Mouse (Mus musculus) liver, embryonic 14.5 days (tissue): ENCODE results near the gene Ywhag. TPM values are rescaled to one million over a fixed set of nuclear protein-coding genes. Genes with fewer than 3 reads are reported as not detected.
A peak's percentile ranks its signal among the peaks of the same experiment; 100 is the strongest.

ENCODE experiments used
- ATAC-seq: fragments of 200-750 bp; cut with Nextera tagmentation; 2 replicates; pipeline ENCODE4 v1.8.0; 2017; ENCODE audit warnings: moderate number of reproducible peaks, mild to moderate bottlenecking, moderate library complexity; ENCODE audit not compliant: insufficient read depth
- DNase-seq, 3 experiments: peaks; one replicate each; pipeline ENCODE4 v3.0.0-alpha.2; 2012 to 2013; ENCODE audit warnings: low read depth in 3 of 3, low spot score in 3 of 3
- H3K27ac ChIP-seq: fragments of 300-500 bp; sonication (generic); 2 replicates; pipeline ENCODE4 v1.5.1; 2014; ENCODE audit warnings: moderate library complexity, mild to moderate bottlenecking, control low read depth, inconsistent platforms
- H3K27me3 ChIP-seq: fragments of 300-500 bp; sonication (generic); 2 replicates; pipeline ENCODE4 v1.6.1; 2014; ENCODE audit warnings: mild to moderate bottlenecking, low read length, moderate library complexity; ENCODE audit not compliant: control insufficient read depth, insufficient read depth
- H3K36me3 ChIP-seq: fragments of 300-500 bp; sonication (generic); replicated peaks from 2 replicates; pipeline ENCODE4 v1.6.1; 2014; ENCODE audit warnings: low read depth; ENCODE audit not compliant: control insufficient read depth, insufficient read depth
- H3K4me1 ChIP-seq, 2 experiments: fragments of 200-500 bp in 1 of 2; fragments of 300-500 bp in 1 of 2; sonication (generic) in 1 of 2; replicated peaks; 2 replicates each; pipeline ENCODE4 v1.6.1; 2012 to 2014; ENCODE audit warnings: antibody characterized with exemption in 1 of 2, inconsistent platforms in 1 of 2, low read length in 1 of 2; ENCODE audit not compliant: control insufficient read depth in 2 of 2, insufficient read depth in 2 of 2
- H3K4me2 ChIP-seq: fragments of 300-500 bp; sonication (generic); 2 replicates; pipeline ENCODE4 v1.6.1; 2014; ENCODE audit warnings: low read depth, mild to moderate bottlenecking, control low read depth, moderate library complexity
- H3K4me3 ChIP-seq, 2 experiments: fragments of 200-500 bp in 1 of 2; fragments of 300-500 bp in 1 of 2; sonication (generic) in 1 of 2; 2 replicates each; pipeline ENCODE4 v1.5.1; 2012 to 2014; ENCODE audit warnings: low read depth in 2 of 2, low read length in 2 of 2, mild to moderate bottlenecking in 2 of 2, control low read depth in 1 of 2, inconsistent platforms in 1 of 2, moderate library complexity in 1 of 2; ENCODE audit not compliant: insufficient read depth in 1 of 2
- H3K9ac ChIP-seq: fragments of 300-500 bp; sonication (generic); replicated peaks from 2 replicates; pipeline ENCODE4 v1.6.1; 2014; ENCODE audit warnings: mild to moderate bottlenecking, control low read depth, moderate library complexity
- H3K9me3 ChIP-seq: fragments of 300-500 bp; sonication (generic); 2 replicates; pipeline ENCODE4 v1.6.1; 2016; ENCODE audit warnings: low read length, mixed read lengths; ENCODE audit not compliant: control insufficient read depth
- CTCF ChIP-seq: IDR thresholded peaks from 2 replicates; pipeline ENCODE4 v1.5.1; 2016; ENCODE audit warnings: antibody characterized with exemption, low read depth, control low read depth
- EP300 ChIP-seq: IDR thresholded peaks from 2 replicates; pipeline ENCODE4 v1.6.1; 2016; ENCODE audit warnings: antibody characterized with exemption, low read depth
- whole genome bisulfite sequencing: fragments of 180-500 bp; shearing (Covaris S2); extraction: QIAGEN DNeasy Blood & Tissue Kit; methylation state at CpG from one replicate; pipeline ENCODE4 v1.1.7; 2014; ENCODE audit not compliant: insufficient replicate concordance; 5-methylcytosine and 5-hydroxymethylcytosine counted together
- polyA plus RNA-seq, 2 experiments: library from polyadenylated mRNA; depleted of rRNA in 1 of 2; stranded (reverse) in 1 of 2; unstranded in 1 of 2; fragments of >200 nt; fragmentation: Nextera tagmentation in 1 of 2; extraction: Ambion mirVana in 1 of 2; gene quantifications; 2 replicates each; pipeline versions ENCODE4 v1.2.1 to v1.2.3; 2012 to 2014

Gene Ywhag
- polyA plus RNA-seq, 2 experiments, result 25.9 to 26.3 TPM

- DNase-seq, result no peak
- H3K4me2 ChIP-seq, result no peak overlapping the region
- ATAC-seq, result no peak
- 39% methylated on average over 4 of the region's 4 CpGs for WGBS
- peaks cover 22% of the 10 kb centered on the region for H3K36me3 ChIP-seq
- no peak for TF ChIP-seq EP300
- TF ChIP-seq CTCF, result no peak
- no peaks in the 10 kb centered on the region for H3K27me3 ChIP-seq
- H3K27ac ChIP-seq, result no peak overlapping the region
- no peaks in the 10 kb centered on the region for H3K9me3 ChIP-seq
- no peak overlapping the region for H3K4me3 ChIP-seq
- peaks cover 0 to 5% of the 10 kb centered on the region in 2 experiments; a peak in 2 of 4 replicates for H3K4me1 ChIP-seq
- no peak overlapping the region for H3K9ac ChIP-seq
Observed at GRCm38 (mm10) chr5:135906846-135907245, 27.6 kb downstream of the Ywhag start.

- Histone ChIP-seq H3K27me3 (no peaks in the 10 kb centered on the region), H3K4me1 (peaks cover 0 to 5% of the 10 kb centered on the region in 2 experiments; a peak in 2 of 4 replicates), H3K9ac (no peak overlapping the region), H3K36me3 (peaks cover 15% of the 10 kb centered on the region), H3K4me3 (no peak overlapping the region), H3K27ac (no peak overlapping the region), H3K9me3 (no peaks in the 10 kb centered on the region), H3K4me2 (no peak overlapping the region)
- DNase-seq (no peak), ATAC-seq (no peak)
- 40% methylated on average over 8 of the region's 8 CpGs for WGBS
- TF ChIP-seq CTCF, result no peak
- TF ChIP-seq EP300, result no peak
Observed at GRCm38 (mm10) chr5:135905320-135906225, 28.8 kb downstream of the Ywhag start.

GRCm38 (mm10) chr5:135904259-135904658, 30.2 kb downstream of the Ywhag start:
- H3K27ac ChIP-seq, result no peak overlapping the region
- H3K4me3 ChIP-seq, result no peak overlapping the region
- no peaks in the 10 kb centered on the region for H3K27me3 ChIP-seq
- WGBS, result 59% methylated on average over 5 of the region's 5 CpGs
- TF ChIP-seq EP300, result no peak
- no peak overlapping the region for H3K9ac ChIP-seq
- ATAC-seq (no peak), DNase-seq (no peak)
- peaks cover 0 to 5% of the 10 kb centered on the region in 2 experiments; a peak in 2 of 4 replicates for H3K4me1 ChIP-seq
- H3K4me2 ChIP-seq, result no peak overlapping the region; the same call in 1 of the 2 replicates
- peaks cover 9% of the 10 kb centered on the region; the same call in 1 of the 2 replicates for H3K36me3 ChIP-seq
- no peaks in the 10 kb centered on the region for H3K9me3 ChIP-seq

GRCm38 (mm10) chr5:135903551-135904151, 30.8 kb downstream of the Ywhag start:
- WGBS, result 6% methylated on average over 30 of the region's 30 CpGs
- Histone ChIP-seq H3K4me2 (peak overlapping the region; percentile 52), H3K27me3 (no peaks in the 10 kb centered on the region), H3K9me3 (no peaks in the 10 kb centered on the region), H3K4me3 (peak overlapping the region; percentile 27 to 47), H3K4me1 (peaks cover 0 to 5% of the 10 kb centered on the region in 2 experiments; a peak in 2 of 4 replicates), H3K9ac (no peak overlapping the region), H3K27ac (no peak overlapping the region), H3K36me3 (peaks cover 4% of the 10 kb centered on the region; the same call in 1 of the 2 replicates)
- ATAC-seq (peak; percentile 69), DNase-seq (peak; percentile 32 to 43 (median 35))
- TF ChIP-seq EP300, result no peak
- TF ChIP-seq CTCF, result peak; percentile 97

- Histone ChIP-seq H3K4me1 (peaks cover 0 to 5% of the 10 kb centered on the region in 2 experiments; a peak in 2 of 4 replicates), H3K4me2 (peak overlapping the region; percentile 52), H3K4me3 (no peak overlapping the region; a peak in 1 of 4 replicates), H3K27ac (no peak overlapping the region), H3K9me3 (no peaks in the 10 kb centered on the region), H3K36me3 (no peaks in the 10 kb centered on the region), H3K27me3 (no peaks in the 10 kb centered on the region), H3K9ac (no peak overlapping the region)
- 37% methylated on average over 7 of the region's 7 CpGs for WGBS
- ATAC-seq (no peak), DNase-seq (no peak)
- no peak for TF ChIP-seq EP300
- no peak for TF ChIP-seq CTCF
Observed at GRCm38 (mm10) chr5:135903058-135903457, 31.4 kb downstream of the Ywhag start.
